Comparison of ENCODE assay signal across 29 mouse cellular contexts in genomic region chr3:152620058-152620457, GRCm38 (mm10). TPM values are rescaled to one million over a fixed set of nuclear protein-coding genes. Genes with fewer than 3 reads are reported as not detected.
DNase-seq lines count a peak whose midpoint lies in the region; ATAC-seq lines count a peak whose summit lies in the region.
"Had no signal": no experiment of that assay in that cellular context is flagged by ENCODE, and none has a peak within 500 bp of the region (broad histone marks: within the 10 kb centered on the region; RNA-seq: fewer than 3 reads in every experiment).

No protein-coding gene starts in this region.

- H3K4me1 ChIP-seq in forebrain, embryonic 13.5 days, result 0 out of 2 replicates have a peak, but pooled peaks cover 4% of the 10 kb centered on the region
- peaks cover under 1% of the 10 kb centered on the region; the same call in 1 of the 2 replicates for H3K4me1 ChIP-seq in forebrain, embryonic 16.5 days (replicated peaks; ENCODE audit: control insufficient read depth, insufficient read depth, low read length)
- H3K4me1 ChIP-seq in neural tube, embryonic 12.5 days, result 0 out of 2 replicates have a peak, but pooled peaks cover 6% of the 10 kb centered on the region
- peaks cover 12% of the 10 kb centered on the region; the same call in 1 of the 2 replicates for H3K4me1 ChIP-seq in midbrain, embryonic 11.5 days (ENCODE audit: control insufficient read depth, insufficient read depth, low read length)
- peaks cover 5% of the 10 kb centered on the region; the same call in 1 of the 2 replicates for H3K4me1 ChIP-seq in midbrain, embryonic 16.5 days (ENCODE audit: control insufficient read depth, insufficient read depth, low read length)
- H3K4me1 ChIP-seq: embryonic facial prominence, embryonic 12.5 days; heart, embryonic 13.5 days; limb, embryonic 10.5 days; limb, embryonic 15.5 days; liver, embryonic 13.5 days; megakaryocyte, embryonic 14.5 days had no signal

- H3K9me3 ChIP-seq in forebrain, embryonic 13.5 days (replicated peaks), result no peaks in the 10 kb centered on the region
- no peaks in the 10 kb centered on the region for H3K9me3 ChIP-seq in forebrain, embryonic 16.5 days (ENCODE audit: control insufficient read depth, low read length)
- H3K9me3 ChIP-seq in neural tube, embryonic 12.5 days, result no peaks in the 10 kb centered on the region
- H3K9me3 ChIP-seq in midbrain, embryonic 11.5 days (ENCODE audit: control insufficient read depth, low read length), result no peaks in the 10 kb centered on the region
- H3K9me3 ChIP-seq in midbrain, embryonic 16.5 days (replicated peaks; ENCODE audit: control insufficient read depth, low read length, poor library complexity, severe bottlenecking), result no peaks in the 10 kb centered on the region
- H3K9me3 ChIP-seq: embryonic facial prominence, embryonic 12.5 days; heart, embryonic 13.5 days; limb, embryonic 10.5 days; limb, embryonic 15.5 days; liver, embryonic 13.5 days; megakaryocyte, embryonic 14.5 days had no signal

- H3K27ac ChIP-seq in forebrain, embryonic 13.5 days, result no peak overlapping the region
- no peak overlapping the region for H3K27ac ChIP-seq in forebrain, embryonic 16.5 days (ENCODE audit: low read length)
- H3K27ac ChIP-seq in neural tube, embryonic 12.5 days, result no peak overlapping the region
- no peak overlapping the region for H3K27ac ChIP-seq in midbrain, embryonic 11.5 days (ENCODE audit: low read depth, low read length)
- H3K27ac ChIP-seq in midbrain, embryonic 16.5 days (ENCODE audit: low read length), result no peak overlapping the region
- H3K27ac ChIP-seq: embryonic facial prominence, embryonic 12.5 days; gastrocnemius, adult 2 months; heart, embryonic 13.5 days; kidney, postnatal 0 days; limb, embryonic 10.5 days; limb, embryonic 15.5 days; liver, embryonic 13.5 days had no signal

- no peak overlapping the region for H3K4me3 ChIP-seq in forebrain, embryonic 13.5 days
- no peak overlapping the region for H3K4me3 ChIP-seq in forebrain, embryonic 16.5 days (replicated peaks; ENCODE audit: low read length)
- no peak overlapping the region for H3K4me3 ChIP-seq in neural tube, embryonic 12.5 days
- H3K4me3 ChIP-seq in midbrain, embryonic 11.5 days (ENCODE audit: low read depth, low read length), result no peak overlapping the region
- H3K4me3 ChIP-seq in midbrain, embryonic 16.5 days (ENCODE audit: low read depth, low read length), result no peak overlapping the region
- H3K4me3 ChIP-seq: embryonic facial prominence, embryonic 12.5 days; gastrocnemius, adult 2 months; heart, embryonic 13.5 days; limb, embryonic 10.5 days; limb, embryonic 15.5 days; liver, embryonic 13.5 days; megakaryocyte, embryonic 14.5 days had no signal

- H3K9ac ChIP-seq in forebrain, embryonic 13.5 days, result no peak overlapping the region
- H3K9ac ChIP-seq in forebrain, embryonic 16.5 days (replicated peaks; ENCODE audit: low read depth, low read length), result no peak overlapping the region
- no peak overlapping the region for H3K9ac ChIP-seq in neural tube, embryonic 12.5 days
- H3K9ac ChIP-seq in midbrain, embryonic 11.5 days (ENCODE audit: low read length), result no peak overlapping the region
- H3K9ac ChIP-seq in midbrain, embryonic 16.5 days (ENCODE audit: low read depth, low read length), result no peak overlapping the region
- H3K9ac ChIP-seq: embryonic facial prominence, embryonic 12.5 days; heart, embryonic 13.5 days; limb, embryonic 15.5 days; liver, embryonic 13.5 days had no signal

- H3K36me3 ChIP-seq in forebrain, embryonic 13.5 days (ENCODE audit: poor library complexity, severe bottlenecking), result no peaks in the 10 kb centered on the region
- H3K36me3 ChIP-seq in forebrain, embryonic 16.5 days (ENCODE audit: control insufficient read depth, insufficient read depth), result no peaks in the 10 kb centered on the region
- H3K36me3 ChIP-seq in neural tube, embryonic 12.5 days, result no peaks in the 10 kb centered on the region
- no peaks in the 10 kb centered on the region for H3K36me3 ChIP-seq in midbrain, embryonic 11.5 days (ENCODE audit: control insufficient read depth, insufficient read depth, low read length)
- H3K36me3 ChIP-seq in midbrain, embryonic 16.5 days (ENCODE audit: control insufficient read depth, insufficient read depth, low read length), result no peaks in the 10 kb centered on the region
- H3K36me3 ChIP-seq: embryonic facial prominence, embryonic 12.5 days; heart, embryonic 13.5 days; limb, embryonic 10.5 days; limb, embryonic 15.5 days; liver, embryonic 13.5 days had no signal

- ATAC-seq in forebrain, embryonic 13.5 days, result no peak
- ATAC-seq in forebrain, embryonic 16.5 days, result no peak
- ATAC-seq in neural tube, embryonic 12.5 days (ENCODE audit: low FRiP score, low read depth), result no peak
- ATAC-seq in midbrain, embryonic 11.5 days (ENCODE audit: low FRiP score), result no peak
- no peak for ATAC-seq in midbrain, embryonic 16.5 days
- ATAC-seq: lung, postnatal 0 days; Patski had no signal

- peak overlapping the region; percentile 6; the same call in 1 of the 2 replicates for H3K4me2 ChIP-seq in forebrain, embryonic 13.5 days
- H3K4me2 ChIP-seq in forebrain, embryonic 16.5 days (ENCODE audit: low read length), result no peak overlapping the region
- H3K4me2 ChIP-seq in neural tube, embryonic 12.5 days (replicated peaks), result peak overlapping the region; percentile 20; the same call in 1 of the 2 replicates
- no peak overlapping the region for H3K4me2 ChIP-seq in midbrain, embryonic 11.5 days
- peak overlapping the region; percentile 23; the same call in 1 of the 2 replicates for H3K4me2 ChIP-seq in midbrain, embryonic 16.5 days (ENCODE audit: low read length)
- H3K4me2 ChIP-seq: embryonic facial prominence, embryonic 12.5 days; heart, embryonic 13.5 days; limb, embryonic 15.5 days; liver, embryonic 13.5 days had no signal

- H3K27me3 ChIP-seq in forebrain, embryonic 13.5 days, result no peaks in the 10 kb centered on the region
- no peaks in the 10 kb centered on the region for H3K27me3 ChIP-seq in forebrain, embryonic 16.5 days (replicated peaks; ENCODE audit: control insufficient read depth, insufficient read depth, low read length)
- H3K27me3 ChIP-seq in neural tube, embryonic 12.5 days (replicated peaks), result no peaks in the 10 kb centered on the region
- H3K27me3 ChIP-seq in midbrain, embryonic 11.5 days (ENCODE audit: control insufficient read depth, insufficient read depth, low read length), result no peaks in the 10 kb centered on the region
- H3K27me3 ChIP-seq in midbrain, embryonic 16.5 days (ENCODE audit: control insufficient read depth, insufficient read depth, low read depth, low read length), result no peaks in the 10 kb centered on the region
- H3K27me3 ChIP-seq: embryonic facial prominence, embryonic 12.5 days; heart, embryonic 13.5 days; limb, embryonic 15.5 days; liver, embryonic 13.5 days; Patski had no signal

- WGBS in forebrain, embryonic 13.5 days, result 61% methylated on average over 11 of the region's 11 CpGs
- 64% methylated on average over 11 of the region's 11 CpGs for WGBS in forebrain, embryonic 16.5 days
- WGBS in neural tube, embryonic 12.5 days, result 74% methylated on average over 11 of the region's 11 CpGs
- WGBS in midbrain, embryonic 11.5 days, result 70% methylated on average over 11 of the region's 11 CpGs
- 53% methylated on average over 11 of the region's 11 CpGs for WGBS in midbrain, embryonic 16.5 days

- no peak for DNase-seq in neural tube, embryonic 10.5 days (ENCODE audit: extremely low spot score, low spot score)
- peak; percentile 85 for DNase-seq in midbrain, embryonic 11.5 days (ENCODE audit: low spot score, missing footprints)
- no peak for DNase-seq in urinary bladder, postnatal 10 days (ENCODE audit: low spot score)
- DNase-seq in ovary, adult 18-20 months (ENCODE audit: low spot score), result no peak
- DNase-seq: cerebellum, adult 11-12 months; cerebellum, adult 9-11 months; embryo, embryonic 11 days; gastrocnemius, adult 2 months; gastrocnemius, postnatal 36 days; heart, postnatal 14 days; kidney, adult 8-10 months; liver, embryonic 13.5 days; lung, adult 18-20 months; lung, postnatal 4 days; right cerebral cortex, postnatal 25 days; thymus, postnatal 14 days had no signal

RNA-seq across cellular contexts. Expression of gene Ak5, which starts 48.1 kb away (rescaled TPM):
- polyA plus RNA-seq in forebrain, embryonic 13.5 days (2015; fragmentation: Nextera tagmentation; extraction: Ambion mirVana), result 2.2 and 2.6 TPM in 2 replicates
- polyA plus RNA-seq in forebrain, embryonic 16.5 days (2015; fragmentation: Nextera tagmentation; extraction: Ambion mirVana), result 7.4 and 10.9 TPM in 2 replicates
- polyA plus RNA-seq in neural tube, embryonic 12.5 days (2016; fragmentation: Nextera tagmentation; extraction: Ambion mirVana), result 1.5 and 2.4 TPM in 2 replicates
- polyA plus RNA-seq in midbrain, embryonic 11.5 days (2014; fragmentation: Nextera tagmentation; extraction: Ambion mirVana), result 0.33 and 0.70 TPM in 2 replicates
- polyA plus RNA-seq in midbrain, embryonic 16.5 days (2015; fragmentation: Nextera tagmentation; extraction: Ambion mirVana), result 18.4 and 20.9 TPM in 2 replicates
- polyA plus RNA-seq: large intestine, adult 2 months had no signal

Comparison
In these comparisons a context has a peak if more than half of its experiments do, and no peak if none do; other contexts are left out.
1. H3K4me2 ChIP-seq: peak in forebrain, embryonic 13.5 days (single experiment), neural tube, embryonic 12.5 days (single experiment) and midbrain, embryonic 16.5 days (single experiment); none in forebrain, embryonic 16.5 days (single experiment) and midbrain, embryonic 11.5 days (single experiment).